Mouse (Mus musculus) heart, postnatal 4 days (tissue): Measurements from ENCODE around the gene Tsacc. TPM values are rescaled to one million over a fixed set of nuclear protein-coding genes. Genes with fewer than 3 reads are reported as not detected.
"Not testable (repeated sequence)": the region's sequence is repeated elsewhere in the genome, so short reads cannot be mapped to it uniquely, and the experiment has no call there.

Source experiments
- DNase-seq: peaks from one replicate; pipeline ENCODE4 v3.0.0; 2021
- total RNA-seq, 2 experiments: library from RNA; stranded (reverse); gene quantifications; 2 replicates each; pipeline ENCODE4 v1.2.3; 2021

Tsacc gene
- total RNA-seq, 2 experiments from 2014 or later, result 6.1 to 6.2 TPM

DNA sequence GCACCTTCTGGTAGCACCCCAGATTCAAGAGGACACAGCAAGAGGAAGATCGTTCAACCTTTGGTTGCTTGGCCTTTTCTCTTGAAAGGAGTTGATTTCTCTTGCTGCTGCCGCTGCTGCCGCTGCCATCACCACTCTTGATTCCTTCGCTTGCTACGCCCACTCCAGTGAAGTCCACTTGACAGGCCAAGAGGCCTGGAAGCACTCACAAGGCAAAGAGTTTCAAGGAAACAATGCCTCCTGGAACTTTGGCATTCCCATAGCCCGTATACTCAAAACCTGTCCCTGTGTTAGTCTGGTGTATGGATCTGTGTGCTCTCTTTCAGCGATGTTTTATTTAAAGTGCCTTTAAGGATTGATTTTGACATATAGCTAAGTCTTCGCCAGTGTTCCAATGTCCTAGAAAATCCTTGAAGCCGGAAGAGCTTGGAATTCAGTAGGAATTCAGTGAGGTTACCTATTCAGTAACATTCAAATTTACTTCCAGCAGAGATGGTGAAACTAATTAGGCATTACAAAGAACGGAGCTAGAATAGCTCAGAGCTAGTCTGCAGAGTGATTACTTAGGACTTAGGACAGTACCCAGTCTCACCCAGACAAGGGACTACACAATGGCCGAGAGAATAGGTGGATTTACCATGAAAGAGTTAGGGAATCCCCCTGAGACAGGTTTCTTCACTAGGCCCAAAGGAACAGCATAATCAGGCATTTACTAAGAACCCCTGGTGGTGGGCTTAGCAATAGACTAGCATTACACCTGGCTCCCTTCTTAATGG lies 15.5 kb downstream of the Tsacc start:
- not testable (repeated sequence) for DNase-seq

DNA sequence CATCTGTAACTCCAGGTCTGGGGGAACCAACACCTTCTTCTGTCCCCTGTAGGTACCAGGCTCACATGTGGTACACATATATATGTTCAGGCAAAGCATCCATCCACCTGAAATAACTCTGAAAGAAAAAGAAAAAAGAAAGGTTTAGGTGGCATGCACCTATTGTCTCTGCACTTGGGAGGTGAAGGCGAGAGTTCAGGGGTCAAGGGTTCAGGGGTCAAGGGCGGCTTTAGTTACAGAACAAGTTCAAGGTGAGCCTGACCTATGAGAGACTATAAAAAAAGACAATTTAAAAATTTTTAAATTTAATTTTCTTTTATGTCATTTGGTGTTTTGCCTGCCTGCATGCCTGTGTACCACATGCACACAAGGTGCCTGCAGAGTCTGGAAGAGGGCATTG lies 16.8 kb downstream of the Tsacc start:
- no peak for DNase-seq

DNA sequence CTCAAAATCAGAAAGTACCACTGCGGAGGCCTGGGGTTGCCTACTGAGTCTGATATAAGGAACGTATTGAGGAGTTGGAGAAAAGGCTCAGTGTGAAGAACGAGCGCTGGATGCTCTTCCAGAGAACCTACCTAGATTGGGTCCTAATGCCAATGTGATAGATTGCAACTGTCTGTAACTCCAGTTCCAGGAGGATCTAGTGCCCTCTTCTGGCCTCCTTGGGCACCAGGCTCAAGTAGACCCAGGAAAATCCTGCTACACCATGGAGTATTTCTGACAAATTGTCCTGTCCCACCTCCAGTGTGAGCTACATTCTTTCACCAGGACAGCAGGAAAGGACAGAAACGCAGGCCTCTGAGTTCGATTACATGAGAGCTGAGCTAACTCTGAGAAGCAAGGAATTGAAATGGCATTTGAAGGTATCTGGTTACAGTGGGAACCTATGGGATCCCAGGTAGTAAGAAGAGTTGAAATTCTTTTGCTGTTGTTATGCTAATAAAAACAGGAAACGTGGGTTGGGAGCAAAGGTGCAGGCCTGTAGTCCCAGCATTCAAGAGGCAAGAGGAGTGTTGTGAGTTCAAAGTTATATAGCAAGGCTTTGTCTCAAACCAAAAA lies 20.2 kb downstream of the Tsacc start:
- peak; percentile 22 for DNase-seq

DNA sequence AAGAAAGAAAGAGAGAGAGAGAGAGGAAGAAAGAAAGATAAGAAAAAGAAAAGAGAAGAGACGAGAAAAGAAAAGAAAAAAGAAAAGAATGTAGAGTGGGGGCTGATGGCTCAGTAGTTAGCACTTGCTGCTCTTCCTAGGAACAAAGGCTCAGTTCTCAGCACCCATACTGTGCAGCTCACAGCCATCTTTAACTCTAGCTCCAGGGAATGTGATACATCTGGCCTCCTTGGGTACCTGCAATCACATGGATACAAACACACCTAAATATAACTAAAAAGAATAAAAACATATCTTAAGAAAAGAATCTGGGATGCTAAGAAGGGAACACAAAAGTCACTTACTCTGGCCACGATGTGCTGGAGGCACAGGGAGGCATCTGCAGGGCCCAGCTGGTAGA lies 20.7 kb downstream of the Tsacc start:
- no peak for DNase-seq

DNA sequence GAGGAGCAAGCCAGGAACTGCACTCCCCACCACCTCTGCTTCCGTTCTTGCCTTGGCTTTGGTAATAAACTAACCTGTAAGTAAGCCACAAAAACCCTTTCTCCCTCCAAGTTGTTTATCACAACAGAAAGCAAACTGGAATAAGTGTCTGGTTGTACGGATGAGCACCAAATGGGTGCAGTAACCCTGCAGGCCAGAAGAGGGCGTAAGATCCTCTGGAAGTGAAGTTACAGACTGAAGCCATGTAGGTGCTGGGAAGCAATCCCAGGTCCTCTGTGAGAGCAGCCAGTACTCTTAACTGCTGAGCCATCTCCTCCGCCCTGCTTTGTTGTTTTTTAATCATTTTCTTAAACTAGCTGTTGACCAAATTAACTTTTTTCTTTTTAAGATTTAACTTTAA lies 22.8 kb downstream of the Tsacc start:
- DNase-seq, result peak; percentile 8

DNA sequence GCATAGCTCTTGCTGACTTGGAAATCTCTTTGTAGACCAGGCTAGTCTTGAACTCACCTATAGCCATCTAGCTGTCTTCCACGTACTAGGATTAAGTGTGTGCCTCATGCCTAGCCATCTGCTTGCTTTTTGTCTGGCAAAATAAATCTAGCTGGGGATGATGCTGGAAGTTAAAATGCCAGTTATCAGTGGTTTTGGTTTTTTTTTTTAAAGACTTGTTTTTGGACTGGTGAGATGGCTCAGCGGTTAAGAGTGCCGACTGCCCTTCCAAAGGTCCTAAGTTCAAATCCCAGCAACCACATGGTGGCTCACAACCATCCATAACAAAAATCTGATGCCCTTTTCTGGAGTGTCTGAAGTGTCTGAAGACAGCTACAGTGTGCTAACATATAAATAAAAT lies 24.9 kb downstream of the Tsacc start:
- no peak for DNase-seq

DNA sequence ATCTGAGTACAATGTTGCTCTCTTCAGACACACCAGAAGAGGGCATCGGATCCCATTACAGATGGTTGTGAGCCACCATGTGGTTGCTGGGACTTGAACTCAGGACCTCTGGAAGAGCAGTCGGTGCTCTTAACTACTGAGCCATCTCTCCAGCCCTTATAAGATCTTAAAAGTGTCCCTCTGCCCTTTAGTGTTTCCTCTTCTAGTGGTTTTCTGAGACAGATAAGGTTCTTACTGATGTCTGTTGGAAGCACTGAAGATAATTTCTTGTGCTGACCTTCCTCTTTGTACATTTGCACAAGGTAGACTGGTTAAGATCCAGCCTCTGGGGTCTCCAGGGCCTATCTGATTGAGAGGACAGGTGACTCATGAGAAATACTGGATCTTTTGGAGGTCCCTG lies 25.5 kb downstream of the Tsacc start:
- DNase-seq, result not testable (repeated sequence)

DNA sequence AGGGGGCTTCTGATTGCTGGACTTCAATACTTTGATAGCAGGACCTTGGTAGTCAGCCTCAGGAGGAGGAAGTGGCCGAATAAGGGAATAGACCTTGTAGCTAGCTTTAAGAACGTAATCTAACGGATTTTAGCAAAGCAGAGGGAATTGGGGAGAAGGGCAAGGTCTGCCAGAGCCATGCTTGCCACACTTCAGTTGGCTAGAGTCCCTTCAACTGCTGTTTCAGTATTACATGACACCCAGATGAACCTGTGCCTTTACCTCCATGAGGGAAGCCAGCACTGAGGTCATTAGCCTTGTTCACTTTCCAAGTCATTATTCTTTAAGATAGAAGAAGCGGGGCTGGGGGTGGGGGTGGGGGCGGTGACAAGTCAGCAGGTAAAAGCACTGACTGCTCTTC lies 27.8 kb downstream of the Tsacc start:
- DNase-seq, result no peak

DNA sequence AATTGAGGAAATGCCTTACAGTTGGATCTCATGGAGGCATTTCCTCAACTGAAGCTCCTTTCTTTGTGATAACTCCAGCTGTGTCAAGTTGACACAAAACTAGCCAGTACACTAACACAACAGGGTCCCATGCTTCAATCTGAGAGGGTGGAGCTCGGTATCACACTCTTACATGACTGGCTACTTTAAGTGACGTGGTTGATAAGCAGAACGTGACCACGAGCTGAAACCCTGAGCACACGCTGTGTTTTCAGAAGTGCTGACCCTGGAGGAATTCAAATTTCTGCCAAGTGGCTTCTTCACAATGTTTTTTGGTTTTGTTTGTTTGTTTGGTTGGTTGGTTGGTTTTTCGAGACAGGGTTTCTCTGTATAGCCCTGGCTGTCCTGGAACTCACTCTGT lies 28.8 kb downstream of the Tsacc start:
- not testable (repeated sequence) for DNase-seq

DNA sequence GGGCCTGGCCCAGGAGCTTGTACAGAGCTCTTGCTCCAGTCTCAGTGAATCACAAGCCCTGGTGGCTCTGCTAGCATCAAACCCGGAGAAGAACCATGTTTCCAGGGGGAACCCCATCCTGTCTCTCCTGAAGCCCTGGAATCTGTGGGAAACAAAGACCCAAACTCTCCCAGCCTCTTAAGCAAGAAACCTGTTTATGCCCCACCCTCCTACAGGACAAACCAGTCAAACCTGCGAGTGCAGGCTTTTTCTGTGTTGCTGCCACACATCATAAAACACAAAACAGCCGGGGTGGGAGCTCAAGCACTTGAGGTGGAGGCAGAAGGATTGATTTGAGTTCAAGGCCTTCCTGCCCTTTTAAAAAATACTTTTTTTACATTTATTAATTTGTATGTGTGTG lies 34.5 kb downstream of the Tsacc start:
- DNase-seq, result no peak

DNA sequence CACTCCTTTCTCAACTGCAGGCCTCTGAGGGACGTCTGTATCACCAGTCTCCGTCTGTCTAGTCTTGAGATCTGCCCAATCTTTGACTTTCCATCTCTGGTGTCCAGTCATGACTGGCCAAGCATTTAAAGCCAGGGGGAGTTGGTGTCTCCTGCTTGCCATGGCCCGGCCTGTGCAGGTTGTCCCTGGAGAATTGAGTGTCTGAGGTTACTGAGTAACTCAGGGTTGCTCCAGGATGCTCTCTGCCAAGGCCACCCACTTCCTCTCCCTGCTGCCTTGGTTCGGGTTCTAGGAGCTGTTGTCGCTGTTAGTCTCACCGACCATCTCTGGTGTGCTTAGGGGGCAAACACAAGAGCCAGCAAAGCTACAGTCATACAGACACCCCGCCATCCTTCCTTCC lies 40.4 kb downstream of the Tsacc start:
- DNase-seq, result no peak

DNA sequence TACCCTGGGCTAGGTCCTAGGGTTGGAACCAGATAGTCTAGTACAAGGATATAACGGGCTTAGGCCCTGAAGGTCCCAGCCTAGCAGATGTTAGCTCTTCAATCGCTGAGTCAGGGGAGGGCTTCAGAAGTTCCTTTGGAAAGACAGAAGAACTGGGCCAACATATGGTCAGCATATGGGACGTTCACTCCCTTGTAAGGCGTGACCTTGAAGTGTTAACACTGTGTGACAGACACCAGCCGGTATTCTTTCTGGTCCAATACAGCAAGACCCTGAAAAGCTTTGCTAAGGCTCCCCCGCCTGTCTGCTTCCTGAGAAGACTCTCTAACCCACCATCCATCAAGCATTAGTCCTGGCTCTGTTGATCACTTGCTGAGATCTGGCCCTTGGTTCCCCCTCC lies 40.8 kb downstream of the Tsacc start:
- no peak for DNase-seq

DNA sequence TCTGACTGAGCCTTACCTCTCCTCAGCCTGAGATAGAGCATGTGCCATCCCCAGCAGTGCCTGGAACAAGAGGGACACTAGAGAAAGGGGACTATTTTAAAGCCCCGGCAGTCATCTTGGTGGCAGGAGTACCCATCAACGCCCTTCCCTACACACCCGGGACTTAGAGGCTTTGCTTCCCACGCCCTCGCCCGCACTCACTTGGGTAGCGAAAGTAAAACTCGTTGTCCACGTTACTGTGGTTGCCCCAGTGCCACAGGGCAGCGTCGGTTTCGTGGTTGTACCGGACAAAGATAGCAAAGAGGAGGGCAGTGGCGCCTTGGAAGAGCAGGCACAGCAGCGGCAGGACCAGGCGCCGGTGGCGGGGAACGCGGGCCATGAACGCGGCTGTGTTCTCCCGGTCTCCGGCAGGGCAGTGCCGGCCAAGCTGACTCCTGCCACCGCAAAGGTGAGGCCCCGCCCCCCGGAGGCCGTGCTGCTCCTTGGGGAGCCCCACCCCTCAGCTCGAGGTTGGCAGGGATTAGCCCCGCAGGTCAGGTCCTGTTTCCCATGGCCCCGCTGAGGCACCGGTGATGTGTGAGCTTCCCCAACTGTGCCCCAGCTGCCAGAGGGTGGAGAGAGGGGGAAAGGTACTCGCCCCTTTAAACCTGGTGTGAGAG lies 42.4 kb downstream of the Tsacc start, which contains the start of gene Rhbg:
Gene Rhbg, minus strand, starts transcription at position 442 of the 659 bp plus-strand sequence.
- DNase-seq, result peak; percentile 44

DNA sequence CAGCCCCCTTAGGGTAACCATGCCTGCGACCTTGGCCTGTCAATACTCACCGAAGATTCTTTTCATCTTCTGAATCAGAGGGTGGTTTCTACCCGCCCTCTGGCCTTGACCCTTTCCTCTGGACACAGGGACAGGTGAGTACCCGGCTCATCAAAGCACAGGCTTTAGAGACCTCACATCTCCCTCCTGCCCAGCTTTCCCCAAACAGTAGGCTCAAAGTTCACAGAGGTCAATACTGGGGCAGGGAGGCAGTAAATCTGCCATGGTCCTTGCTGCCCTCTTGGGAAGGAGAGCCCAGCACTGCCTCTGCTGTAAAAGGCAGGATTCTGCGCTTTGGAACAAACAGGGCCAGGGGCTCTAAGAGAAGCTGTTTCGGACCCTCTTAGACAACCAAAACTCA lies 44.1 kb downstream of the Tsacc start:
- DNase-seq, result no peak

DNA sequence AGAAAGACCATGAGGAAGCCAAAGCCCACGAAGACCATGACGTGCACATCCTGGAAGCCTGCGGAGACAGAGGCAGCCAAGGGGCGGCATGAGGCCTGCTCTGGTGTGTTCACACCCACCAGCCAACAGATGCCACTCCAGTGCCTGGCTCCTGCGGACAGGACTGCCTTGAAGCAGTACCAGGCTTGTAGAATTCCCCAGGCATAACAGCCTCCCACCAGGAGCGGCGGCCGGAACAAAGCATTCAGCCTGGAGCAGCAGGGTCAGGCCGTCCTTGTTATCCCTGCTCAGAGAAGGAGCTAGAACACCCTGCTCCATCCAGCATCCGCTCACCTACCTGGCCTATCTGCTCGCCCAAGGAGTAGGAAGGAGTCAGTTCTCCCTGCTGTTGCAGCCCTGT lies 48.4 kb downstream of the Tsacc start:
- DNase-seq, result no peak

DNA sequence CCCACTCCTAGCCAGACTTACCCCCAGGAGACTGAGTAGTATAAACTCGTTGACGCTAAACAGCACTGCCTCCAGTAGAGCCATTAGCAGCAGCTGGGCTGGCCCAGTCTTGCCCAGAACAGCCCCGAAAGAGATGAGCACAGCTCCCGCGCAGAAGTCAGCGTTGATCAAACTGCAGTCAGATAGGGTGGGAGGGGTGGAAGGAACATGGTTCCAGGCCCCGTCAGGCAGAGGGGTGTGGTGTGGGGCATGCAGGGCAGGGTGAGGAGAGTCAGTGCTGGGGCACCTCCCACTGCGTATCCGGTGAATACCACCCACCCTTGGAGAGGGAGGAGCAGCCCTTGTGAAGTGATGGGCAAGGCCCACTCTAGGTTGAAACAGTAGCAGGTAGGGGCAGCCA lies 49.1 kb downstream of the Tsacc start:
- no peak for DNase-seq

DNA sequence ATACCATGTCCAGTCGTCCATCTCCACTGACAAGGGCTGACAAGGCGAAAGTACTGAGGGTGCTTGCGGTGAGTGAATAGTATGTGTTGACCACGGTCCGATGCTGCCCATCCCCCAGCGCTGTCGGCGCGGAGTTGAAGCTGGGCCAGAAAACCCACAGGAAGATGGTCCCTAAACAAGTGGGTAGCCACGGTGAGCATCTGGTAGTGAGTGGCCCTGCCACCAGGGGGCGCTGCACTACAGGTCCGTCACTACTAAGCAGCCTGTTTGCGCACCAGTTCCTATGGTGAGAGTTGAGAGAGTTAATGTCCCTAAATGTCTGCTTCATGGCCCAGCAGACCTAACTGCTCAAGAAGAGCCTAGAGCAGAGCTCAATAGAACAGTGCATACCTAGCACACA lies 51.0 kb downstream of the Tsacc start:
- DNase-seq, result peak; percentile 83

DNA sequence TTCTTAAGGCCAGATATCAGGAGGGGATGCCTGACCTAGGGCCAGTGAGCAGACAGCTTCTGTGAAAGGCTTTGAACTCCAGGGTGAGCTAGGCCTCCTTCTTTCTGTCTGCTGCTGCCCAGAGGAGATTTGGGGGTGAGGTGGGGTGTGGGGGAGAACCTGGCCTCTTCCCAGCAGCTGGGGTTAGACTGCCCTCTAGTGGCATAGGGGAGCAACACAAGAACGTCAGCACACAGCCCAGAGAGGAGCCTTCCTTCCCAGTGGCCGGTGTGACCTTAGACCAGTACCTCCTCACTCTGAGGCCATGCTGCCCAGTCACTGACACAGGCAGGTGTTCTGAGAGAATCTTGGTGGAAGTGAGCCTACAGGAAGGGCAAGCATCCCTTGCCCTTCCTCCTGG lies 52.7 kb downstream of the Tsacc start:
- DNase-seq, result peak; percentile 68

DNA sequence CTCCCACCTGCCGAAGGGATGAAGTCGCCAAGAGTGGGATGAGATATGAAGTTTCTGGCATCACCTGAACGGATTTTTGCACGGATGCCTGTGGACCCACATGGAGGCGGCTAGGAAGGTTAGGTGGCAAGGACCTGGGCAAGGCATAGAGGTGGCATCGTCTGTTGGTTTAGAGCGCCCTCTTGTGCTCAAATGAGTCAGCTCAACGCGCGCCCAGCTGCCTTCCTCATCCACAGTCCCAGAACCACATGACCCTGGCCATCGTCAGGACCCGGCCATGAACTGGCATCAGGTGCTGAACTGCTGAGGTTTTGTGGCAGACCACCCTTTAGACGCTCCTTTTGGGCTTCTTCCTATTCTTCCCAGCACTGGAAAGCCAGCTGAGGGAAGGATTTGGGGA lies 54.3 kb downstream of the Tsacc start:
- peak; percentile 83 for DNase-seq

DNA sequence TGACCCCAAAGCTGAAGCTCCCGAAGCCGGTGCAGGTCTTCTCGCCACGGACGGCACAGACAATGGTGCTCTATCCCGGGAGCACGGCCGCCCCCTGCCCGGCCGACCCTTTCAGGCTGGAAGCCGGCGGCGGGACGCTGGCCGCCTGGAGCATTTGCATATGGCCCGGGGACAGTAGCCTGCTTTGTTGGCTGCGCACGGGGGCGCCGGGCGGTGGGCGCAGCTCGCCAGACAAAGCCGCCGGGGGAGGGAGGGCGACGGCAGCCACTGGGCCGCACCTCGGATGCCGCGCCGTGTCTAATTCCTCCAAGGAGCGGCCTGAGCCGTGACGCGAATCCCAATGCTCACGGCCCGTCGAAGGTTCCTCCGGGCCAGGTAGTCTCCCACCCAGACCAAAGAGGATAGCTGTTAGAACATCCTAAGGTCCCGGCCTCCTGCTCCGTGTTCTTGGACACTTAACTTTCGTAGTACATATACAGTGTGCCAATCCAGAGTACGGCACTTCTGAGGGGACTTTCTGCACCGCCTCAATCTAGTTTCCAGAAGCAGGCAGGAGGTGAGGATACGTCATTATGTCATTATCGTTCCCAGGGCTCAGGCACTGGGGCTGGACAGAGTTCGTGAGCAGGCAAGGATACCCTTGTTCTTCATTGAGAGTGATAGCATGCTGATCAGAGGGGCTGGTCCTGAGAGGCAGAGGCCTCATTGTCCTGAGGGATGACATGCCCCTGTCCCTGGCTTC lies 55.6 kb downstream of the Tsacc start:
- no peak for DNase-seq

DNA sequence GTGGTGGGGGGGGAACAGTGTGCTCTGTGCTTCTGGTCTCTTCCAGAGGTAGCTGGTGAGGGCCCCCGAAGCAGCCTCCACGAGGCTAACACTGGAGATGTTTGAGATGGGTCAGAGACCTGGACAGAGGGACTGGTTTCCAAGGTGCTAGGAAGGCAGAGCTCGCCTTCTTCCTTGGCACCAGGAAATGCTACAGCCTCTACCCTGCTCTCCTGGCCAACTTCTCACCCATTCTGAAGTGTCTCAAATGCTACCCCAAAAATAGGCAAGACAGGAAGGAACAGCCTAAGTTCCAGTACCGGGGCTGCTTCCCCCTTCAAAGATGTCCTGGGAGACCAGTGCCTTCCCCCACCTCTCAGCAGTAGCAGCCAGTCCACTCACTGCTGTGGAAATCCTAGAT lies 57.4 kb downstream of the Tsacc start:
- DNase-seq, result no peak

DNA sequence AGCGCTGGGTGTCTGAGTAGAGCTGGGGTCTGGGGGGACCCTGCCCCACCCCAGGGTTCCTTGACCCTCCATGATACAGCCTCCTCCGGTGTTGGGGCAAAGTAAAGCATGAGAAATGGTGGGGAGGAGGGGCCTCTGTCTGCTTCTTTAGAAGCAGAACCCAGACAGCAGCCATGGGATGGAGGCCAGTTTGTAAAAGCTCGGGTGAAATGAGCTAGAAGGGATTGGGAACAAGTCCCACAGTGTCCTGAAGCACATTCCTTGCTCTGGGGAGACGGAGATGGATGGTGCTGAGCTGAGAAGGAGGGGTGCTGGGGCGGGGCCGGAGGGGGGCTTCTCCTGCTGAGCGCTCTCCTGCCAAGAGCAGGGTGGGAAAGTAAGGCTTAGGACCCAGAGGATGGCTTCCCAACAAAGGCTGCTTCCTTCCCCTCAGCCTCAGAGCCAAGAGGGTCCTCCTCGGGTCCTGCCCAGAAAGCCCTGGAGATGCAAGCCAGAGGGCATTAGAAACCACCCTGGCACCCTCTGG lies 57.9 kb downstream of the Tsacc start:
- no peak for DNase-seq
